Mouse (Mus musculus) G1E (cell line): ENCODE measurements at regions not wholly inside any gene's neighbourhood (a gene's known extent, or its start where the extent isn't known, plus 50 kb on each side); places are given as distances from the start of the nearest gene placed in this dataset.

Source experiments
- ATAC-seq: 2 replicates; pipeline ENCODE4 v1.8.0; 2016; ENCODE audit warnings: mild to moderate bottlenecking; ENCODE audit not compliant: insufficient number of reproducible peaks, poor library complexity, low FRiP score, severe bottlenecking; ENCODE audit errors: extremely low read depth
- DNase-seq: peaks from one replicate; pipeline ENCODE4 v3.0.0; 2012; ENCODE audit warnings: low spot score
- H3K27me3 ChIP-seq: 2 replicates; pipeline ENCODE4 v1.6.1; 2012; ENCODE audit warnings: mild to moderate bottlenecking, low read length, inconsistent platforms; ENCODE audit not compliant: insufficient read depth
- H3K36me3 ChIP-seq: replicated peaks from 2 replicates; pipeline ENCODE3; 2012; ENCODE audit warnings: mild to moderate bottlenecking, inconsistent platforms
- H3K4me1 ChIP-seq: 2 replicates; pipeline ENCODE4 v1.6.1; 2012; ENCODE audit warnings: low read depth, low read length, inconsistent platforms, mixed read lengths; ENCODE audit not compliant: insufficient read depth
- H3K4me3 ChIP-seq: 2 replicates; pipeline ENCODE4 v1.5.1; 2012; ENCODE audit warnings: low read depth, mild to moderate bottlenecking, inconsistent platforms, low read length, moderate library complexity, mixed read lengths
- H3K9me3 ChIP-seq: replicated peaks from 2 replicates; pipeline ENCODE4 v1.6.1; 2012; ENCODE audit warnings: inconsistent platforms
- CTCF ChIP-seq: IDR thresholded peaks from 2 replicates; pipeline ENCODE4 v1.5.1; 2012; ENCODE audit warnings: low read depth, low read length, inconsistent platforms, mixed read lengths
- GATA1 ChIP-seq: IDR thresholded peaks from 2 replicates; pipeline ENCODE4 v1.6.1; 2012; ENCODE audit warnings: borderline replicate concordance, low read length, inconsistent platforms, mixed read lengths
- GATA2 ChIP-seq: IDR thresholded peaks from 2 replicates; pipeline ENCODE4 v1.6.1; 2012; ENCODE audit warnings: low read depth, low read length, inconsistent platforms, borderline replicate concordance
- POLR2AphosphoS5 ChIP-seq: IDR thresholded peaks from 2 replicates; pipeline ENCODE4 v1.6.1; 2012; ENCODE audit warnings: low read depth, low read length, inconsistent platforms; ENCODE audit not compliant: insufficient replicate concordance
- TAL1 ChIP-seq: conservative IDR thresholded peaks from 2 replicates; pipeline ENCODE4 v1.6.1; 2012; ENCODE audit warnings: low read depth, low read length, inconsistent platforms, mixed read lengths

DNA sequence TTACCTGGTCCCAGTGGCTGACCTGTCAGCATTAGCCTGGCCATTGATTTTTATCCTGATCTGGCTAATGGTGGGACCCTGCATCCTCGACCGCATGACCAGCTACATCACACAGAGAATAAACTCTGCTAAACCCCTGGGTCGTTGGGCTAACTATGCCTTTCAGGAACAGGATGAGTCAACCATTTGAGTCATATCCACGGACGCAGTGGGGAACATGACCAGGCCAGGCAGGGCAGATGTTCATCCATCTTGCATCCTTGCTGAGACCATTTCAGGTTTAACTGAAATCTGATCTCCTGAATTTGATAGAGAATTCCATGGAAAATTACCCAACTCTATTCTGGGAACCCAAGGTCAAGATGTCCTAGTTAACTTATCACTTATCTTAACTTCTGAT, 103.3 kb downstream of the Avpr1a start:
- no peaks in the 10 kb centered on the region for H3K4me1 ChIP-seq
- no peak for ATAC-seq
- H3K9me3 ChIP-seq = peaks cover 25% of the 10 kb centered on the region
- no peaks in the 10 kb centered on the region for H3K27me3 ChIP-seq
- no peak for DNase-seq
- H3K4me3 ChIP-seq = no peak overlapping the region
- TF ChIP-seq GATA1 = no peak
- no peak for TF ChIP-seq GATA2
- TF ChIP-seq TAL1 = no peak
- TF ChIP-seq CTCF = no peak
- no peak for TF ChIP-seq POLR2AphosphoS5
- no peaks in the 10 kb centered on the region for H3K36me3 ChIP-seq

GRCm38 (mm10) chr10:122553124-122553822, 105.0 kb downstream of the Avpr1a start:
- H3K27me3 ChIP-seq = no peaks in the 10 kb centered on the region
- no peaks in the 10 kb centered on the region for H3K36me3 ChIP-seq
- ATAC-seq (no peak), DNase-seq (no peak)
- H3K9me3 ChIP-seq = peaks cover 20% of the 10 kb centered on the region
- H3K4me3 ChIP-seq = no peak overlapping the region
- TF ChIP-seq CTCF (0 out of 2 replicates have a peak, but pooled peaks have one; percentile 9), TAL1 (no peak)
- H3K4me1 ChIP-seq = no peaks in the 10 kb centered on the region

DNA sequence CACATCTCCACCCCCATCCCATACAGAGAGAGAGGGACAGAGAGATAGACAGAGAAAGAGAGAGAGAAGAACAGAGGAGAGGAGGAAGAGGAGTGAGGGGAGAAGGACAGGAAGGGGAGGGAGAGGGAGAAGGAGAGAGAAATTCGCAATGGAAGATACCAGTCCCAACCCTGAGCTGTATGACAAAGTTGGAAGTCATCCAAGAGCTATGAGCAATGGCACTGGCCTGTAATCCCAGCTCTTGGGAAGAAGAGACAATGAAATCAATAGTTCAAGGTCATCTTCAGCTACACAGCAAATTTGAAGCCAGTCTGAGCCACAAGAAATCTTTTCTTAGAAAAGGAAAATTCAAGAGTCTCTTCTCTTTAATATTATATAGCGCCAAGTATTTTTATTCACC, 105.6 kb downstream of the Avpr1a start:
- Histone ChIP-seq H3K4me3 (no peak overlapping the region), H3K27me3 (no peaks in the 10 kb centered on the region), H3K36me3 (no peaks in the 10 kb centered on the region), H3K4me1 (no peaks in the 10 kb centered on the region), H3K9me3 (peaks cover 19% of the 10 kb centered on the region)
- no peak for DNase-seq
- TF ChIP-seq GATA1 = no peak
- TF ChIP-seq GATA2 = no peak
- TF ChIP-seq POLR2AphosphoS5 = no peak
- TF ChIP-seq TAL1 = no peak
- TF ChIP-seq CTCF = no peak
- no peak for ATAC-seq

DNA sequence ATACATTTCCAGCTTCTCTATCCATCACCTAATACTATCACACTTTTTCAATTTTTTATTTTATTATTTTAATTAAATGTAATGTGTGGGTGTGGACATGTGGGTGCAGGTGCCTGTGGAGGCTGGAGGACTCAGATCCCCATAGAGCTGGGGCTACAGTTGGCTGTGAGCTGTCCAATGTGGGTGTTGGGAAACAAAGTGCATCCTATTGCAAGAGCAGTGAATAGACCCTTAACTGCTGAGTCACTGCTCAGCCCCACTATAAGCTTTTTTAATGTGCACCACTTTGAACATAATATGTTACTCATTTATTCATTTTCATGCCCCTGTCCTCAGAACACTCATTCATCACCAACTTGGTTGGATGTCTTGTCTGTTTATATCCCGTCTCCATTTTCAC, 110.4 kb downstream of the Avpr1a start:
- TF ChIP-seq GATA1 (no peak), GATA2 (no peak), CTCF (no peak), TAL1 (no peak), POLR2AphosphoS5 (no peak)
- DNase-seq (no peak), ATAC-seq (no peak)
- Histone ChIP-seq H3K4me3 (no peak overlapping the region), H3K9me3 (peaks cover 25% of the 10 kb centered on the region), H3K4me1 (no peaks in the 10 kb centered on the region), H3K27me3 (no peaks in the 10 kb centered on the region), H3K36me3 (no peaks in the 10 kb centered on the region)

- Histone ChIP-seq H3K27me3 (no peaks in the 10 kb centered on the region), H3K36me3 (no peaks in the 10 kb centered on the region), H3K4me3 (no peak overlapping the region), H3K4me1 (no peaks in the 10 kb centered on the region), H3K9me3 (peaks cover 33% of the 10 kb centered on the region)
- ATAC-seq = no peak
- TF ChIP-seq GATA2 (no peak), TAL1 (no peak), POLR2AphosphoS5 (no peak), CTCF (no peak), GATA1 (no peak)
- no peak for DNase-seq
Measured at GRCm38 (mm10) chr10:122560001-122560695, 111.8 kb downstream of the Avpr1a start.

- peaks cover 29% of the 10 kb centered on the region for H3K9me3 ChIP-seq
- H3K27me3 ChIP-seq = no peaks in the 10 kb centered on the region
- H3K4me1 ChIP-seq = no peaks in the 10 kb centered on the region
- no peak overlapping the region for H3K4me3 ChIP-seq
- H3K36me3 ChIP-seq = no peaks in the 10 kb centered on the region
- ATAC-seq (no peak), DNase-seq (no peak)
- TF ChIP-seq GATA2 = no peak
- no peak for TF ChIP-seq TAL1
- TF ChIP-seq CTCF = no peak
- TF ChIP-seq POLR2AphosphoS5 = no peak
- TF ChIP-seq GATA1 = no peak
Measured at GRCm38 (mm10) chr10:122561924-122562323, 113.6 kb downstream of the Avpr1a start.

- DNase-seq = no peak
Measured at GRCm38 (mm10) chr10:122562542-122562941, 114.2 kb downstream of the Avpr1a start.

More at GRCm38 (mm10) chr10:122562542-122562941, 114.2 kb downstream of the Avpr1a start:
- Histone ChIP-seq H3K9me3 (peaks cover 33% of the 10 kb centered on the region), H3K27me3 (no peaks in the 10 kb centered on the region), H3K4me3 (no peak overlapping the region), H3K4me1 (no peaks in the 10 kb centered on the region), H3K36me3 (no peaks in the 10 kb centered on the region)
- no peak for ATAC-seq
- no peak for TF ChIP-seq GATA1
- TF ChIP-seq TAL1 = no peak
- TF ChIP-seq POLR2AphosphoS5 = no peak
- TF ChIP-seq GATA2 = no peak
- no peak for TF ChIP-seq CTCF
